Mouse (Mus musculus) olfactory bulb, adult 2 months (tissue): Measurements from ENCODE around the gene Tgoln1. TPM values are rescaled to one million over a fixed set of nuclear protein-coding genes. Genes with fewer than 3 reads are reported as not detected.

Source experiments
- H3K27ac ChIP-seq: fragments of 200-500 bp; 2 replicates; pipeline ENCODE4 v1.5.1; 2012; ENCODE audit warnings: low read depth, low read length; ENCODE audit not compliant: insufficient read depth
- H3K4me1 ChIP-seq: fragments of 200-500 bp; 2 replicates; pipeline ENCODE4 v1.6.1; 2012; ENCODE audit warnings: low read length; ENCODE audit not compliant: control insufficient read depth, insufficient read depth
- H3K4me3 ChIP-seq: fragments of 200-500 bp; 2 replicates; pipeline ENCODE4 v1.5.1; 2012; ENCODE audit warnings: mild to moderate bottlenecking, low read depth, low read length, moderate library complexity; ENCODE audit not compliant: insufficient read depth
- CTCF ChIP-seq: fragments of 200-500 bp; IDR thresholded peaks from 2 replicates; pipeline ENCODE4 v1.5.1; 2012; ENCODE audit warnings: low read depth, mild to moderate bottlenecking, low read length, moderate library complexity; ENCODE audit not compliant: insufficient read depth
- POLR2A ChIP-seq: fragments of 200-500 bp; IDR thresholded peaks from 2 replicates; pipeline ENCODE4 v1.6.1; 2012; ENCODE audit warnings: mild to moderate bottlenecking, low read depth, low read length, moderate library complexity; ENCODE audit not compliant: insufficient read depth
- WGBS: fragments of 180-500 bp; shearing (Covaris S2); methylation state at CpG from one replicate; pipeline ENCODE4 v1.1.7; 2018; 5-methylcytosine and 5-hydroxymethylcytosine counted together
- polyA plus RNA-seq: library from polyadenylated mRNA; stranded (reverse); fragments of >200 nt; gene quantifications from 2 replicates; pipeline ENCODE4 v1.2.4, GENCODE M21; 2012; ENCODE audit warnings: low replicate concordance; ENCODE audit not compliant: missing spikeins, insufficient read depth, insufficient read length

The Tgoln1 gene
- polyA plus RNA-seq, 1 experiment = not detected

- Histone ChIP-seq H3K4me3 (no peak overlapping the region), H3K27ac (no peak overlapping the region), H3K4me1 (peaks cover 2% of the 10 kb centered on the region)
- TF ChIP-seq POLR2A = no peak
- no peak for TF ChIP-seq CTCF
- 89% methylated on average over 10 of the region's 10 CpGs for WGBS
These were observed 17.5 kb upstream of the Tgoln1 start for GRCm38 (mm10) chr6:72634311-72634710.

DNA sequence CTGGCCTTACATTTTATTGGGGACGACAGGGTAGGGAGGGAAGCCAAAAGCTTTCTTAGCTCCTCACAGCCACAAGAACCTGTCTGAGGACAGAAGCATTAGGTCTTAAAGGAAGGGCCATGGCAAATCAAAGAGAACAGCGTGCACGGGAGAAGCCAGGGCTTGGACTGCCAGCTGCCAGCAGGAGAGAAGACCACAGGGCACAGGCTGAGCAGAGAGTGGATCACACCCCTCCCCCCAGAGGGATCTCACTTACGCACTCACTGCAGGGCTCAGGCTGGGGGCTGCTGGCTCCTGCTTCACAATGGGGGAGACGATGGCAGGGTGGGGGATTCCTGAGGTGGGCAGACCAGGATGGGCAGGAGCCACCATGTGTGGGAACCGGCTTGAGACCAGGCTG lies 14.9 kb upstream of the Tgoln1 start:
- TF ChIP-seq POLR2A = no peak
- TF ChIP-seq CTCF = no peak
- Histone ChIP-seq H3K4me1 (peaks cover 2% of the 10 kb centered on the region), H3K4me3 (no peak overlapping the region), H3K27ac (no peak overlapping the region)
- WGBS = 69% methylated on average over 6 of the region's 6 CpGs

- Histone ChIP-seq H3K4me3 (no peak overlapping the region), H3K27ac (no peak overlapping the region), H3K4me1 (no peaks in the 10 kb centered on the region)
- TF ChIP-seq POLR2A = no peak
- no peak for TF ChIP-seq CTCF
- 95% methylated on average over 14 of the region's 14 CpGs for WGBS
These were observed 14.2 kb upstream of the Tgoln1 start for GRCm38 (mm10) chr6:72630961-72631360.

DNA sequence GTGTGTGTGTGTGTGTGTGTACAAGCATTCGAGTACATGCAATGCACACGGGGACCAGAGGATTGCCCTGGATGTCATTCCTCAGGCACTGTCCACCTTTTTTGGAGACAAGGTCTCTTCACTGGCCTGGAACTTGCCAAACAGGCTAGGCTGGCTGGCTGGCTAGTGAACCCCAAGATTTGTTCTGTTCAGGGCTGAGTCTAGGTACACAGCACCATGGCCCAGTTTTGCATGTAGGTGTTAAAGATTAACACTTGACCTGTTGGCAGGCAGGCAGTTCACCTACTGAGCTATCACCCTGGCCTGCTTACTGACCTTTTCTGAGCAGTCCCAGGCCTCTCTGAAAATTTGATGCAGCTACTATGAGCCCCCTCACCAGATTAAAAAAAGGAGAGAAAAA lies 13.6 kb upstream of the Tgoln1 start:
- Histone ChIP-seq H3K4me3 (no peak overlapping the region), H3K4me1 (no peaks in the 10 kb centered on the region), H3K27ac (no peak overlapping the region)
- no peak for TF ChIP-seq CTCF
- TF ChIP-seq POLR2A = no peak
- WGBS = 94% methylated on average over 2 of the region's 2 CpGs

DNA sequence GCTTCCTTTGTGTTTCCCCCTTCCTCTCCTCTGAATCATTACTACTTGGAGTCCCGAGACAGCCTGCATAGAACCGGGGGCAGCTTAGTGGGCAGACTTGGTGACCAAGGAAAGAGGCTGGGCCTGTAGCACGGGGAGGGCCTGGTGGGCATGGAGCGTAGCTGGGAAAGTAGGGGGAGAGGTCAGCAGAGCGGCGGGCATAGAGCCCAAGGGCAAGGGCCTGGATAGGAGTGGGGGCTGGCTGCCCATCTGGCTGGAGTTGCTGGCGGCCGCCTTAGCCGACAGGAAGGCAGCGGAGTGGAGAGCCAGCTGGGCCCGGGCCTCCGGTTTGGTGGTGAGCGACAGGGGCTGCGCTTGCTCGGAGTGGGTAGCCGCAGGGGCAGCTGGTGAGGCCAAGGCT lies 10.5 kb upstream of the Tgoln1 start:
- no peaks in the 10 kb centered on the region for H3K4me1 ChIP-seq
- no peak overlapping the region for H3K4me3 ChIP-seq
- TF ChIP-seq POLR2A (no peak), CTCF (no peak)
- no peak overlapping the region for H3K27ac ChIP-seq
- WGBS = 73% methylated on average over 16 of the region's 16 CpGs

DNA sequence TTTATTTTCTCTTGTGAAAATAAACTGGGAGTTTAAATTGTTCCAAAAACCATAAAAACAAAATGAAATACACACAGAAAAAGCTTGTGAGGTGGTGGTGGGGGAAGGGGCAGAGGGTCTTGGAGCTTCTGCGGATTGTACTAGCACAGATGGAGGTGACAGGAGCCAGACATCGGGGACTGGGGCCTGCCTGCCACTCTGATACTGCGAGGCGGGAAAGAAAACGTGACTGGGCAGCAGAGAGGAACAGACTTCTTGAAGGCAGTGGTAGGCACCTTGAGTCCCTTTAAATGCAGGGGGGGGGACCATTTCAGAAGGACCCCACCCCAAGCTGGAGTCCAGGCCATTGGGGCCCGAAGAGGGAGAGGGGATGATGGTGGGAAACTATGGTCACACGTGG lies 9.6 kb upstream of the Tgoln1 start:
- Histone ChIP-seq H3K4me1 (no peaks in the 10 kb centered on the region), H3K4me3 (no peak overlapping the region), H3K27ac (no peak overlapping the region)
- WGBS = 88% methylated on average over 7 of the region's 7 CpGs
- TF ChIP-seq POLR2A = no peak
- no peak for TF ChIP-seq CTCF

DNA sequence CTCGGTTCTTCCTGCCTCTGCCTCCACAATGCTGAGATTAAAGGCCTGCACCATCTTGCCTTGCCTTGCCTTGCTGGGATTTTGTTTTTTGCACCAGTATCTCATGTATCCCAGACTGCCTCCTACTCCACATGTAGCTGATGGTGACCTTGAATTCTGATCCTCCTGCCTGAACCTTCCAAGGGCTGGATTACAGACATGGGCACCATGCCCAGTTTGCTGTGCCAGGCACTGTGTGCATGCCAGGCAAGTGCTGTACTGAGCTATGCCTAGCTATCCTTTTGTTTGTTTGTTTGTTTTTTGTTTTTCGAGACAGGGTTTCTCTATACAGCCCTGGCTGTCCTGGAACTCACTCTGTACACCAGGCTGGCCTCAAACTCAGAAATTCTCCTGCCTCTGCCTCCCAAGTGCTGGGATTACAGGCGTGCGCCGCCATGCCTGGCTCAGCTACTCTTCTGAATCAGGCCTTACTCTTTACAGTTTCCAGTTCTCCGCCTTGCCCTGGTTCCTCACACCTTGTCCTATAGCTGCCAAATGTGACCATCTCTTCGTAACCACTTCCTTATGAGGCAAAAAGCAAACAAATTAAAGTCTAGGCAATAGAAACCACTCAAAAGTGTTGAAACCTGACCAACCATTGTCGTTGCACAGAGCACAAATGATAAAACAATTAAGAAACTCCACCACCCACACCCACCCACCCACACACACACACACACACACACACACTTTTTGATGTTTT lies 7.0 kb upstream of the Tgoln1 start:
- Histone ChIP-seq H3K4me3 (no peak overlapping the region), H3K4me1 (no peaks in the 10 kb centered on the region), H3K27ac (no peak overlapping the region)
- WGBS = 89% methylated on average over 8 of the region's 8 CpGs
- TF ChIP-seq CTCF = no peak
- TF ChIP-seq POLR2A = no peak

DNA sequence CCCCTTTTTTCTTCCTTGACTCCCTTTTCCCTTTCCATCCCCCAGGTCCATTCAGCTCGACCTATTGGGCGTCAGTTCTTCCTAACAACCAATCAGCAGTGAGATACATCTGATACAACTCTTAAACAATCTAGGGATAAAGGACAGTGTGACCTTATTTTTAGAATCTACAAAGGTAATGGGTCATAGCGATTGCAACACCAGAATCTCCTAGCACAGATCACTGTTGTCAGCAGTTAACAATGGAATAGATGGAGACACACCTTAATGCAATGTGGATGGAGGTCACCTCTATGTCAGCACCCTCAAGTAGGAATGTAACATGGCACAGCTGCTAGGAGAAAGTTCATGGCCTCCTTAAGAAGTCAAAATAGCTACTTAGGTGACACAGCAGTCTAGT lies 6.1 kb upstream of the Tgoln1 start:
- 42% methylated on average over 3 of the region's 3 CpGs for WGBS
- TF ChIP-seq POLR2A (no peak), CTCF (no peak)
- Histone ChIP-seq H3K4me1 (no peaks in the 10 kb centered on the region), H3K4me3 (no peak overlapping the region), H3K27ac (no peak overlapping the region)

DNA sequence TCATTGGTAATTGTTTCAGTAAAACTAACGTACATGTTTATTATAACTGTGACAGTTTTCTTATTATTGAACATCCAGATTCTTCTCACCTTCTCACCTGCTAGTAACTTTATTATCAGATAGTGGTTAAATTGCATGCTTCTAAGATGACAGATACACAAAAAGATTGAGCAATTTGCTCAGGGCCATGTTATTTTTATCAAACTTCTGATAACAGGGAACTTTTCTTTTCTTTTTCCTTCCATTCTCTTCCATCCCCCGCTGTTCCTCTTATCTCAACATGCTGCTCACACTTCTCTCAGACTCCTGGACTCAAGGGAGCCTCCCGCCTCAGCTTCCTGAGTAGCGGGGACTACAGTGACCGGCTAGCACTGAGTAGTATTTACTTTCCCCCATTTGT lies 4.1 kb upstream of the Tgoln1 start:
- Histone ChIP-seq H3K4me3 (no peak overlapping the region), H3K4me1 (peaks cover under 1% of the 10 kb centered on the region; the same call in 1 of the 2 replicates), H3K27ac (no peak overlapping the region)
- no peak for TF ChIP-seq CTCF
- no peak for TF ChIP-seq POLR2A
- 91% methylated on average over 5 of the region's 5 CpGs for WGBS
